Mouse (Mus musculus) lung, postnatal 0 days (tissue): ENCODE data around the gene Tmem181a.
"Not testable (repeated sequence)": the region's sequence is repeated elsewhere in the genome, so short reads cannot be mapped to it uniquely, and the experiment has no call there.

Experiments used
- CTCF ChIP-seq: IDR thresholded peaks from 2 replicates; pipeline ENCODE4 v1.5.1; 2016; ENCODE audit warnings: antibody characterized with exemption, mild to moderate bottlenecking
- EP300 ChIP-seq: IDR thresholded peaks from 2 replicates; pipeline ENCODE4 v1.6.1; 2016; ENCODE audit warnings: antibody characterized with exemption, mild to moderate bottlenecking, control low read depth

DNA sequence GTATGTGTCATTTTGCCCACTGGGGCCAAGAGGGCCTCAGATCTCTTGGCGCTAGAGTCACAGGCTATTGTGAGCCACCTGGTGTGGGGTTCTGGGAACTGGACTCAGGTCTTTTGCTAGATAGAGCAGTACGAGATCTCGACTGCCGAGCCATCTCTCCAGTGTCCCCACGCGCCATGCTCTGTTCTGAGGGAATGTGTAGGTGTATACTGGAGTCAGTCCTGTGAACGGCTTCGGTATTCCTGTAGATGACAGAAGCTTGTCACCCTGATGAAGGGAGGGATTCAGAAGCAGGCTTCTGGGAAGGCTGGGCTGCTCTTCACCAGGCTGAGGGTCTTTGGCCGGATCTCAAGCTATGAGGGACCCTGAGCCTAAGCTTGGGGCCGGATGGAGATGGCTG lies 23.1 kb downstream of the Tmem181a start:
- not testable (repeated sequence) for TF ChIP-seq CTCF, EP300
